Mouse (Mus musculus) right cerebral cortex, postnatal 36 days (tissue): ENCODE data around the gene Plb1.

Experiments
- DNase-seq, 2 experiments: peaks; one replicate each; pipeline ENCODE4 v3.0.0; 2022; ENCODE audit warnings: low spot score in 2 of 2, mixed read lengths in 1 of 2

Gene Plb1

DNA sequence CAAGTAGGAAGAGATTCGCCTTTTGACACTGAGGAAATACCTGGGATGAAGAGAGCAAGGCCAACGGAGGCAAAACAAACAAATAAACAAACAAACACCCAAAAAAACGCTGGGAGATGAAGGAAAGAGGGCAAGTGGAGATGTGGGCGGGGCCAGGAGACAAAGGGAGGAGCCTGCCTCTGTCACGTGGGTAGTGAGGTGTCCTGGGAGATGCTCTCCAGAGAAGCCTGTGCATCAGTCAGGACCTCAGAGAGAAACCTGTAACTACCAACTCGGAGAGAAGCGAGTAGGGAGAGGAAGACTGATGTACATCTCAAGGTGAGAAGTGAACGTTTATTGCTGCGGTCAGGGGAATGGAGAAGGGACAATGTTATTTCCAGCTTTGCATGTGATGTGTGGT, at the start of gene Plb1:
Gene Plb1 (plus strand): TSS at position 235 of the 400 bp plus-strand sequence.
- no peak for DNase-seq

GRCm38 (mm10) chr5:32182885-32183629, 49.5 kb upstream of the Plb1 start:
- no peak for DNase-seq

DNA sequence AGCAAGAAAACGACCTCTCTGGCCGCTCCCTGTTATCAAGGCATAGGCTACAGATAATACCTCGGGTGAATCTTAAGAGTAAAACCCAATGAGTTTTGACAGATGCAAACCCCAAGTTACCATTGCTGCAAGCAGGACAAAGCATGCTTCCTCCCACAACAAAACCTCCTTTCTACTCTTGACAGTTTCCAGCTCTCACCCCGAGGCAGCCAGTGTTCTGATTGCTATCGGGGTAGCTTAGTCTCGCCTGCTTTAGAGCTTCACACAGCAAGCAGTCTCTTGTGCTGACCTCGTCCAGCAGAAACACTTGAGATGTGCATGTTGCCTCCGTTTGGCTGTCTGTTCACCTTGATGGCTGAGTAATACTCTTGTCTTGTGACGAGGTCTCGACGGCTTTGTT, 44.8 kb upstream of the Plb1 start:
- no peak for DNase-seq

DNA sequence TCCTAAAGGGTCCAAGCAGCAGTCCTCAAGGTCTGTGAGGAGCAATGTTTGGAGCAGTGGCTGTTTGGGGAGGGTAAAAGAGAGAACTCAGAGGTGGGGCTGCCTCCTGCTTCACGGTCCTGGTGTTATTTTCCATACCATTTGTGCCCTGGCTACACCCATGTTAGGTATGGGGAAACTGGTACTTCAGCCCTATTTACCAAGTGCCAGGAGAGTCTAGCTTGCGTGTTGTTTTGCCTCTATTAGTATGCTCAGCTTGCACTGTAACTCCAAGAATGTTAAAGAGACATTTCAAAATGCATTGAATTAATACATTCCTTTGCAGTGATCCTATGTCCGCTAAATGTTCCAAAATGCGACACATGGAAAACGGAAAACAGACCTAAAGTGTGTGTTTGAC, 41.2 kb upstream of the Plb1 start:
- no peak for DNase-seq

GRCm38 (mm10) chr5:32192016-32192845, 40.3 kb upstream of the Plb1 start:
- peak in 1 of 2 experiments; percentile 15 for DNase-seq

DNA sequence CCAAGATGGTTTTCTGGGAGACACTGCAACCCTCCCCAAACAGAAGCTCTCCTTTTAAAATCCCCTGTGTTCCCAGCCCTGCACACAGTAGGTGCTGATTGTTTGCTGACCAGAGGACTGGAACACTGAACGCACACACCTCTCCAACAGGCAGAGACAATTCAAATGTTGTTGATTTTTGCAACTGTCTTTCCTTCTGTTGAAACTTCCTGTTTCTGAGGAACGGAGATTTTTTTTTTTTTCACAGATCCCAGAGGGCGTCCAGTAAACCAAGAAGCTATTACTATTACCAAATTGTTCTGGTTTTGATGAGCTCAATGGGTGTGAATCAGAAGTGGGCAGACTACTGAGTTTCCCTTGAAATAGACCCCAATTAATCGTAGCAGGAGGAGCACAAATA, 38.3 kb upstream of the Plb1 start:
- DNase-seq = no peak

DNA sequence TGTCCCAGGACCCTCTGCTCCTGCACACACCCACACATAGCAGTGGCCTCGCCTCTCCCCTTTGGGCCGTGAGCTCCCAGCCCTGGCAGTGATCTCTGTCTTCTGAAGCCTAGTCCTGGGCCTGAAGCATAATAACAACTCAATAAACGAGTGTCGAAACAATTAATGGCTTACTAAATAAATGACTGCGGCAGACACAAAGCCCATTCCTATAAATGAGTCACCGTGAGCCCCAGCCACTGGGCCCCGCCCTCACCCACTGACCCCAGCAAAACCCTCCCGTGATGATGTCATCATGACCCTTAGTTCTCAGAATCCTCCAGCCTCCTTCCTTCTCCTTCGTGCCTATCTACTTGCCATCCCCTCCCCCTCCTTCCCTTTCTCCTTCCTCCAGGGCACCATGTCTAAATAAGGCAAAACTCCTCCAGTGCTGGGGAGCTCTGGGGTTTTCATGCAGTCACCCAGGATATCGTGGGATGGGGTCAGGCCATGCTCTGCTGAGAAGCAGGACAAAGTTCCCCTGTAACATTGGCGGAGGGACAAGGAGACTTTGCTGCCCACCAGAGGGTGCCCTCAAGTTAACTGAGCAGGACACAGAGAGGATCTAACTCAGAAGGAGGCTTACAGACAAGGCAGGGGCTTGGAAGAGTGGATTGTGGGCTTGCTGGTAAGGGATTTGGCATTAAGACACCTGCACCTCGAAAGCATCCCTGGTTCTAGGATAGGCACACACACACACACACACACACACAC, 36.5 kb upstream of the Plb1 start:
- DNase-seq = no peak

DNA sequence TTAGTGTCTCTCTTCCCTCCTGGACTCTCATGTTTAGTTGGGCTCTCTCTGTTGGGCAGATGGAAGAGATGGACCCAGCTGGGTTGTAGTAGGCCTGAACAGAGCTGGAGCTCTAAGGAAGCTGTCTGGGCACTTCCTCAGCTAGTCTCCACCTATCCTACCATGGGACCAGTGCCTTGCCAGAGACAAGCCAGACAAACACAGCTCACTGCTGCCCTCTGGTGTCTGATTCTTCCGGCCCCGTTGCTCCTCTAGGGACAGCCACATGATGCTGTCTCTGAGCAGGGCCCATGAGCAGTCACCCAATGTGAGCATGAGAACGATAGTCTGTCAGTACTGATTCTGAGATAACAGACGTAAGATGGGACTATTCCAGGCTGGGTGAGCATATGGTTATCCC, 34.8 kb upstream of the Plb1 start:
- peak; percentile 84 to 87 for DNase-seq

DNA sequence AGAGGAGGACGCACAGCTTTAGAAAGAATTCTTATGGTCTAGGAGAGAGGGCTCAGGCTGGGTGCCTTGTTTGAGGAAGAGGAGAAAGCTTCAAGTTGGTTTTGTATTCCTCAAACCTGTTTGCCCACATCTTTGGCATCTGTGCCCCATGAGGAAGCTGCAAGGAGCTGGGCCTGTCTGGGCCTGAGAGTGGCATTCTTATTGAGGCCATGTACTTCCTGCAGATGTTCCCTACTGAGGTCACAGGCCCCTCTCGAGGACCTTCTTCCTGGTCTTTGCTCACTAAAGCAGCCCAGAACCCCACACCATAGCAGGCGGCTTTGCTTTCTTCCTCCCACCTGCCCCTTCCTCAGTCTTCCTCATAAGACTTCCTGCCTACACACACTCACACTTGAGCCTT, 33.4 kb upstream of the Plb1 start:
- DNase-seq = no peak

DNA sequence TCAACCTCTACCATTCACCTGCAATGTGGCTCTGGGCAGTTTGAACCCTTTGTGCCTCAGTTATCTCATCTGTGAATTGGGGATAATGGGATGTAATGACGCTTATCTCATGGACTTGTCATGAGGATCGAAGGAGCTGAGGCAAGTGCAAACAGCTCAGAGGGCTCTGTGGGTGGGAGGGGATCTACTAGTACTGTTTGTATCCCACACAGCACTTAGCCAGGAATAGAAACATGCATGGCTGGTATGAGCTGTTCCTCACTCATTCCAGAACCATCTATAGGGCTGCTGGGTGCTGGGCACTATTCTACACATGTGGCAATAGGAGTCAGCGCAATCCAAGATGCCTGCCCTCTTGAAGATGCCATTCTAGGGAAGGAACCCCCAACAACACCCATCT, 32.9 kb upstream of the Plb1 start:
- peak in 1 of 2 experiments; percentile 24 for DNase-seq

GRCm38 (mm10) chr5:32204653-32205052, 27.9 kb upstream of the Plb1 start:
- DNase-seq = no peak

DNA sequence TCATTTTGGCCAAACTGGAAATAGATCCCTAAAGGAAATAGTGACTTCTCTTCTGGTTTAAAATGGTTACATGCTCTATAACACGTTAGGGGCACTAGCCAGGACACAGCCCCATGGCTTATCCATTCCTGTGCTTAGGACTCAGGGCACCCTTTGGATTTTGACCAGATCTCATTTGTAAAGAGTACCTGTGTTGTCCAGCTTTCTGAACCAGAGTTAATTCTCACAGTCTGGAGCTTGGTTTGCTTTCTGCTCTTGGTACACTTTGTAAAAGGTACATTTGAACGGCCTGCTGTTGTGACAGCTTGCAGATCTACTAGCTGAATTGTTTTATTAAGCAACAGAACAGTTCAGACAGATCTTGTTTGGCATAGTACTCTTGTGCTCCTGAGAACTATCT, 25.8 kb upstream of the Plb1 start:
- DNase-seq = no peak

GRCm38 (mm10) chr5:32208460-32208859, 24.0 kb upstream of the Plb1 start:
- no peak for DNase-seq

- no peak for DNase-seq
Measured at GRCm38 (mm10) chr5:32211011-32211410, 21.5 kb upstream of the Plb1 start.

GRCm38 (mm10) chr5:32213746-32214145, 18.8 kb upstream of the Plb1 start:
- DNase-seq = no peak

- no peak for DNase-seq
Measured at GRCm38 (mm10) chr5:32215510-32215909, 17.0 kb upstream of the Plb1 start.

- DNase-seq = no peak
Measured at GRCm38 (mm10) chr5:32216465-32216864, 16.0 kb upstream of the Plb1 start.

DNA sequence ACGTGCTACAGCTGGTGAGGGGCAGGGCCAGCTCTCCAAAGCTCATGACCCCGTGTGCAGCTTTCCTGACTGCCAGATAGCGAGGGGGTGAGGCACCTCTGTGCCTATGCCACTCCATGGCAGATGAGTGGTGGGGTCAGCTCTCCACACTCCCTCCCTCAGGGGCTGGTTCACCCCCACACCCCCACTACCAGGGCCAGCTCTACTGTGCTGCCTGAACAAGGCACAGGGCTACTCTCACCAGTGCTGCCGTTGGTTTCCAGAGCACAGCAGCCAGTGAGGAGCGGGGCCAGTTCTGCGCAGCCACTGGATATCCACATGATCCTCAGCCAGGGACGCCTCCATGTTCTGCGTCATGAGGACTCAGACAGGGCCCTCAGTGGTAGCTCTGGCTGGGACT, 15.0 kb upstream of the Plb1 start:
- DNase-seq = no peak

- DNase-seq = no peak
Measured at GRCm38 (mm10) chr5:32230372-32230771, 2.1 kb upstream of the Plb1 start.

GRCm38 (mm10) chr5:32239337-32239736, 6.8 kb downstream of the Plb1 start:
- DNase-seq = no peak

DNA sequence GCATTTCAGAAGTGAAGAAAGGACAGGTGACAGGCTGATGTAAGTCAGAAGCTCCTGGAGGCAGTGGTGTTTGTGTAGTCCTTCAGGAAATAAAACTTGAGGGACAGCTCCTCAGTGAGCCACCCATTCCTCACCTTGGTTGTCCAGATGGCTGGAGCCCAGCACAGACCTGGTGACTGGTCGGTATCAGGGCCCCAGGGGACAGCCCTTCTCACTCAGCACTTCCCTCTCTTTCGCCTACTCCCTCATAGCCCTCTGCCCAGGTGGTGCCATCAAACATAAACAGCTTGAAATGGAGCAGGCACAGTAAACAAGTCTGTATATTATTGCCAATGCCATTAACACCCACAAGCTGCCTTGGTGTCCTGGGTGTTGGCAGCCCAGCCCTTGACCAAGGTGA, 8.2 kb downstream of the Plb1 start:
- no peak for DNase-seq

GRCm38 (mm10) chr5:32243286-32243885, 10.9 kb downstream of the Plb1 start:
- no peak for DNase-seq
